Mouse (Mus musculus): ENCODE measurements at regions not wholly inside any gene's neighbourhood (a gene's known extent, or its start where the extent isn't known, plus 50 kb on each side); places are given as distances from the start of the nearest gene placed in this dataset.

GRCm38 (mm10) chr17:79781262-79781661 lies 66.4 kb upstream of the Cyp1b1 start:
- Histone ChIP-seq H3K27ac (ENCODE audit: low read depth, low read length) (no peak overlapping the region), H3K4me1 (ENCODE audit: insufficient read depth) (no peaks in the 10 kb centered on the region), H3K27me3 (ENCODE audit: insufficient read depth, low read length) (no peaks in the 10 kb centered on the region), H3K9ac (no peak overlapping the region), H3K9me3 (ENCODE audit: low read length) (no peaks in the 10 kb centered on the region), H3K4me3 (ENCODE audit: low read depth, low read length) (no peak overlapping the region), H3K36me3 (ENCODE audit: insufficient read depth) (no peaks in the 10 kb centered on the region), H3K4me2 (ENCODE audit: low read depth) (no peak overlapping the region)
- TF ChIP-seq CTCF (IDR thresholded peaks at IDR 0.05; ENCODE audit: low read depth) = no peak
- ATAC-seq = no peak
- WGBS = 90% methylated on average over 2 of the region's 2 CpGs
- no peak for DNase-seq

GRCm38 (mm10) chr17:79777874-79778395 lies 63.1 kb upstream of the Cyp1b1 start:
- DNase-seq = no peak
- Histone ChIP-seq H3K4me2 (ENCODE audit: low read depth) (no peak overlapping the region), H3K27ac (ENCODE audit: low read depth, low read length) (no peak overlapping the region), H3K36me3 (ENCODE audit: insufficient read depth) (no peaks in the 10 kb centered on the region), H3K27me3 (ENCODE audit: insufficient read depth, low read length) (no peaks in the 10 kb centered on the region), H3K9me3 (ENCODE audit: low read length) (no peaks in the 10 kb centered on the region), H3K9ac (no peak overlapping the region), H3K4me3 (ENCODE audit: low read depth, low read length) (no peak overlapping the region), H3K4me1 (ENCODE audit: insufficient read depth) (no peaks in the 10 kb centered on the region)
- WGBS = 95% methylated on average over 8 of the region's 8 CpGs
- TF ChIP-seq CTCF (IDR thresholded peaks at IDR 0.05; ENCODE audit: low read depth) = no peak
- ATAC-seq = no peak

- no peak for ATAC-seq
- H3K27ac ChIP-seq (ENCODE audit: low read depth, low read length) = no peak overlapping the region
These were observed 61.3 kb upstream of the Cyp1b1 start for GRCm38 (mm10) chr17:79776177-79776576.

GRCm38 (mm10) chr17:79775216-79775615 lies 60.4 kb upstream of the Cyp1b1 start:
- Histone ChIP-seq H3K4me2 (ENCODE audit: low read depth) (no peak overlapping the region), H3K27ac (ENCODE audit: low read depth, low read length) (no peak overlapping the region), H3K9me3 (ENCODE audit: low read length) (no peaks in the 10 kb centered on the region), H3K4me1 (ENCODE audit: insufficient read depth) (0 out of 2 replicates have a peak, but pooled peaks cover 5% of the 10 kb centered on the region), H3K27me3 (ENCODE audit: insufficient read depth, low read length) (no peaks in the 10 kb centered on the region), H3K4me3 (ENCODE audit: low read depth, low read length) (no peak overlapping the region), H3K36me3 (ENCODE audit: insufficient read depth) (no peaks in the 10 kb centered on the region), H3K9ac (no peak overlapping the region)
- TF ChIP-seq CTCF (IDR thresholded peaks at IDR 0.05; ENCODE audit: low read depth) = no peak
- DNase-seq = no peak
- WGBS = 80% methylated on average over 6 of the region's 6 CpGs
- no peak for ATAC-seq

More at GRCm38 (mm10) chr17:79776177-79776576, 61.3 kb upstream of the Cyp1b1 start:
- no peaks in the 10 kb centered on the region for H3K36me3 ChIP-seq (ENCODE audit: insufficient read depth)
- H3K4me1 ChIP-seq (ENCODE audit: insufficient read depth) = 0 out of 2 replicates have a peak, but pooled peaks cover 5% of the 10 kb centered on the region
- no peaks in the 10 kb centered on the region for H3K9me3 ChIP-seq (ENCODE audit: low read length)
- no peaks in the 10 kb centered on the region for H3K27me3 ChIP-seq (ENCODE audit: insufficient read depth, low read length)
- H3K4me3 ChIP-seq (ENCODE audit: low read depth, low read length) = no peak overlapping the region
- DNase-seq = no peak
- WGBS = 91% methylated on average over 4 of the region's 4 CpGs
- H3K9ac ChIP-seq = no peak overlapping the region
- no peak for TF ChIP-seq CTCF (IDR thresholded peaks at IDR 0.05; ENCODE audit: low read depth)
- no peak overlapping the region for H3K4me2 ChIP-seq (ENCODE audit: low read depth)

- no peaks in the 10 kb centered on the region for H3K36me3 ChIP-seq (ENCODE audit: insufficient read depth)
- no peaks in the 10 kb centered on the region for H3K27me3 ChIP-seq (ENCODE audit: insufficient read depth, low read length)
- peaks cover 8% of the 10 kb centered on the region; the same call in 1 of the 2 replicates for H3K4me1 ChIP-seq (ENCODE audit: insufficient read depth)
- ATAC-seq (no peak), DNase-seq (no peak)
- no peaks in the 10 kb centered on the region for H3K9me3 ChIP-seq (ENCODE audit: low read length)
- 80% methylated on average over 1 of the region's 1 CpGs for WGBS
- H3K4me3 ChIP-seq (ENCODE audit: low read depth, low read length) = no peak overlapping the region
- no peak for TF ChIP-seq CTCF (IDR thresholded peaks at IDR 0.05; ENCODE audit: low read depth)
- no peak overlapping the region for H3K27ac ChIP-seq (ENCODE audit: low read depth, low read length)
- H3K4me2 ChIP-seq (ENCODE audit: low read depth) = no peak overlapping the region
- no peak overlapping the region for H3K9ac ChIP-seq
These were observed 59.4 kb upstream of the Cyp1b1 start for GRCm38 (mm10) chr17:79774291-79774690.

GRCm38 (mm10) chr17:79772219-79772618 lies 57.4 kb upstream of the Cyp1b1 start:
- Histone ChIP-seq H3K36me3 (ENCODE audit: insufficient read depth) (no peaks in the 10 kb centered on the region), H3K9me3 (ENCODE audit: low read length) (no peaks in the 10 kb centered on the region), H3K27me3 (ENCODE audit: insufficient read depth, low read length) (no peaks in the 10 kb centered on the region), H3K4me2 (ENCODE audit: low read depth) (no peak overlapping the region), H3K4me1 (ENCODE audit: insufficient read depth) (peaks cover 8% of the 10 kb centered on the region; the same call in 1 of the 2 replicates), H3K4me3 (ENCODE audit: low read depth, low read length) (no peak overlapping the region), H3K9ac (no peak overlapping the region), H3K27ac (ENCODE audit: low read depth, low read length) (no peak overlapping the region)
- no peak for ATAC-seq
- whole genome bisulfite sequencing = 67% methylated on average over 4 of the region's 4 CpGs
- no peak for DNase-seq
- no peak for TF ChIP-seq CTCF (IDR thresholded peaks at IDR 0.05; ENCODE audit: low read depth)

GRCm38 (mm10) chr17:79771727-79772126 lies 56.9 kb upstream of the Cyp1b1 start:
- Histone ChIP-seq H3K27ac (ENCODE audit: low read depth, low read length) (no peak overlapping the region), H3K27me3 (ENCODE audit: insufficient read depth, low read length) (no peaks in the 10 kb centered on the region), H3K36me3 (ENCODE audit: insufficient read depth) (no peaks in the 10 kb centered on the region), H3K9me3 (ENCODE audit: low read length) (no peaks in the 10 kb centered on the region), H3K4me2 (ENCODE audit: low read depth) (no peak overlapping the region), H3K4me3 (ENCODE audit: low read depth, low read length) (no peak overlapping the region), H3K4me1 (ENCODE audit: insufficient read depth) (peaks cover 8% of the 10 kb centered on the region; the same call in 1 of the 2 replicates), H3K9ac (no peak overlapping the region)
- 0 out of 2 replicates have a peak, but pooled peaks have one; percentile 55 for ATAC-seq
- DNase-seq = no peak
- no peak for TF ChIP-seq CTCF (IDR thresholded peaks at IDR 0.05; ENCODE audit: low read depth)
- 13% methylated on average over 10 of the region's 10 CpGs for WGBS

Measured in forebrain, postnatal 0 days (tissue).